Mouse (Mus musculus) testis, adult 2 months (tissue): ENCODE measurements around the gene Rragd. TPM values are rescaled to one million over a fixed set of nuclear protein-coding genes. Genes with fewer than 3 reads are reported as not detected.

Experiments used
- H3K27ac ChIP-seq: fragments of 200-500 bp; 2 replicates; pipeline ENCODE4 v1.5.1; 2012; ENCODE audit warnings: low read depth, low read length; ENCODE audit not compliant: control insufficient read depth, insufficient read depth
- H3K27me3 ChIP-seq: fragments of 200-500 bp; 2 replicates; pipeline ENCODE4 v1.6.1; 2012; ENCODE audit warnings: mild to moderate bottlenecking, low read length, moderate library complexity; ENCODE audit not compliant: control insufficient read depth, insufficient read depth
- H3K36me3 ChIP-seq: fragments of 200-500 bp; 2 replicates; pipeline ENCODE4 v1.6.1; 2012; ENCODE audit warnings: mild to moderate bottlenecking, low read length; ENCODE audit not compliant: control insufficient read depth, insufficient read depth
- H3K4me1 ChIP-seq: fragments of 200-500 bp; 2 replicates; pipeline ENCODE4 v1.6.1; 2012; ENCODE audit warnings: low read length; ENCODE audit not compliant: control insufficient read depth, insufficient read depth
- H3K4me3 ChIP-seq: fragments of 200-500 bp; 2 replicates; pipeline ENCODE4 v1.5.1; 2012; ENCODE audit warnings: low read depth, mild to moderate bottlenecking, low read length, moderate library complexity, mixed read lengths; ENCODE audit not compliant: control insufficient read depth
- CTCF ChIP-seq: fragments of 200-500 bp; IDR thresholded peaks from 2 replicates; pipeline ENCODE4 v1.5.1; 2012; ENCODE audit warnings: low read depth, mild to moderate bottlenecking, inconsistent platforms, low read length, moderate library complexity; ENCODE audit not compliant: control insufficient read depth, insufficient read depth, insufficient replicate concordance
- POLR2A ChIP-seq: fragments of 200-500 bp; IDR thresholded peaks from 2 replicates; pipeline ENCODE4 v1.6.1; 2012; ENCODE audit warnings: low read depth, mild to moderate bottlenecking, inconsistent platforms, low read length, moderate library complexity; ENCODE audit not compliant: control insufficient read depth
- polyA plus RNA-seq: library from polyadenylated mRNA; depleted of rRNA; stranded (reverse); fragments of >200 nt; gene quantifications from 2 replicates; pipeline ENCODE4 v1.2.3, GENCODE M21; 2012; rRNA removed

Gene Rragd
- polyA plus RNA-seq, 1 experiment = 2.6 TPM

DNA sequence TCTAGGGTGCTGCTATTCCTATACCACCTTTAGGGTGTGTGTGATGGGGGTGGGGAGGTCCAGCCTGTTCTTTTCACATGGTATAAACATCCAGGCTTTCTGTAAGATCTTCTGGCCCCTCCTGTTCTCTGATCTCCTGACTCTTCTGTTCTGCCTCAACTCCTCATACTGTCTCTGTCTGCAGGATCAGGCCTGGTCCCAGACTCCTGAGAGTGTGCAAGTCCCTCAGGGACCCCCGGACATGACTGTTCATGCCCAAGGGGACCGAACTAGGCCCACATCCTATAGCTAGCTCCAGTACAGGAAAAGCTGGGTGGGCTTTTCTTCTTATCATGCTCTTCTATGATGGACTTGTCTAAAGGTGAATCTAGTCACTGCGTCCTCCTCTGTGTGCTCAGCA is 84.5 kb downstream of the Rragd start:
- TF ChIP-seq CTCF (no peak), POLR2A (no peak)
- Histone ChIP-seq H3K36me3 (no peaks in the 10 kb centered on the region), H3K4me1 (peaks cover 3% of the 10 kb centered on the region; the same call in 1 of the 2 replicates), H3K27ac (no peak overlapping the region), H3K27me3 (no peaks in the 10 kb centered on the region), H3K4me3 (no peak overlapping the region)

DNA sequence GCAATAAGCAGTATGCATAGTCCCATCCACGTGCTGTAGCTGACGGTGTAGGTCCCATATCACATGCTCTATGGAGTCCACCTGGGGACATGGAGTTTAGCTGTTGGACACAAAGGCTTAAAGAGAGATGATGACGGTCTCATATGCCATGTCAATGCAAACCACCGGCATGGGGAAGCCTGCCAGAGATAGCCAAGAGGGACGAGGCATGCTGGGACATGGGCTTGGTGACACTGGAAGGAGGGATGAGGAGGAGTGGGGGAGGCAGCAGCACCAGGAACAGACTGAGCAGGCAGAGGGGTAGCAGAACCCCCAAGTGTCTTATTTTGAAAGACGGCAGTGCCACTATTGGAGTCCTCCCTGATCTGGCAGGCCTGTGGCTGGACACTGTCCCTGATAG is 85.0 kb downstream of the Rragd start:
- Histone ChIP-seq H3K27me3 (no peaks in the 10 kb centered on the region), H3K4me1 (peaks cover 3% of the 10 kb centered on the region; the same call in 1 of the 2 replicates), H3K27ac (no peak overlapping the region), H3K4me3 (no peak overlapping the region), H3K36me3 (no peaks in the 10 kb centered on the region)
- TF ChIP-seq POLR2A (no peak), CTCF (no peak)

DNA sequence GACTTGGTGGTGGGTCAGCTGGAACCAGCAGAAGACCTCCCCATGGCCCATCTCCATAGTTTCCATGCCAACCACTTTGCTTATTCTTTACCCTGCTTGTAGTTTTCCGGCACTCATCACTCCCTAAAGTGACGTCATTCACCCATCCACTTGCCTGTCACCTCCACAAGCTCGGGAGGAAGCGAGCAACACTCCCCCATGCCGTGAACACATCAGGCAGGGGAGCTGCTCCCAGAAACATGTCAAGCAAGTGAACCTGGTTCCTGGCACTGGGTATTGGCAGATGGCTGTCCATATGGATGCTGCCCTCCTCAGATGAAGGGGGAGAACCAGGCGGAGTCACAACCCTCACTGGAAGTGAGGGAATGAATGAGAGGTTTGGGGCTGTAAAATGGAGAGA is 86.1 kb downstream of the Rragd start:
- Histone ChIP-seq H3K4me3 (no peak overlapping the region), H3K27ac (no peak overlapping the region), H3K4me1 (peaks cover 3% of the 10 kb centered on the region; the same call in 1 of the 2 replicates), H3K27me3 (no peaks in the 10 kb centered on the region), H3K36me3 (no peaks in the 10 kb centered on the region)
- TF ChIP-seq CTCF (no peak), POLR2A (no peak)

DNA sequence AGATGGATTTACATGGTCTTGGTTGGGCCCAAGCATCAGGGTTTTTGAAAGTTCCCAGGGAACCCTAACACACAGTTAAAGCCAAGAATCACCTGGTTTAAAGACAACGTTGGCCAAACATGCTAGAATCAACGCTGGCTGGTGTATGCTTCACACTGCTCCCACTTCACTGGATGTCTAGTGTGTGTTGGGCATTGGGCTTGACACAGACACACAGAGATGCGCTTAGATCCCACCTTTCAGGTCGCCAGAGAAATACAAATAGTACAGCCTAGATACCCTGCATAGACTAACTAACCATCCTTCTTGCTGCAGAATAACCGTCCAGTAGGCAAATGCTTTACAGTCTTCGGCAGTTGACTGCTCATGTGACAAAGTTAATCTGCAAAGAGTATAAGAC is 87.5 kb downstream of the Rragd start:
- Histone ChIP-seq H3K27ac (no peak overlapping the region), H3K4me1 (peaks cover 3% of the 10 kb centered on the region; the same call in 1 of the 2 replicates), H3K36me3 (no peaks in the 10 kb centered on the region), H3K27me3 (no peaks in the 10 kb centered on the region), H3K4me3 (no peak overlapping the region)
- TF ChIP-seq POLR2A (no peak), CTCF (no peak)

DNA sequence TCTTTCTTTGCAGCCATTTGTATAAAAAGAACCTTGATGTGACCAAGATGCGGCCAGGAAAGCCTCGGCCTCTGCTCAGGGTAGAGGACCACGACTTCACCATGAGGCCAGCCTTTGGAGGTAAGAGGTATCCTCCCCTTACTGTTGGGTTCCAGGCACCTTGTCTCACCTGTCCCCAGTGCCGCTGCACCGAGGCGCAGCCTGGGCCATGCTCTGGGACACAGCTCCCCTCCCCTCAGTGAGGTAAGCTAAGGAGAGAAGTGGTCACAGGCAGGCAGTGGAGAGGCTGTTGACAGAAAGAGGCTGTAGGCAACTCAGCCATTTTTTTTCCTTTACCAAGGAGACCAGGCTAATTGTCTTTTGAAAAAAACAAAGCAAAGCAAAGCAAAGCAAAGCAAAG is 88.5 kb downstream of the Rragd start:
- no peak overlapping the region for H3K27ac ChIP-seq
- H3K36me3 ChIP-seq = no peaks in the 10 kb centered on the region
- H3K4me3 ChIP-seq = no peak overlapping the region
- no peaks in the 10 kb centered on the region; the same call in 1 of the 2 replicates for H3K4me1 ChIP-seq
- no peaks in the 10 kb centered on the region for H3K27me3 ChIP-seq
- no peak for TF ChIP-seq CTCF
- TF ChIP-seq POLR2A = no peak

Other genes with a start within 250 kb of the Rragd start
- gene Lyrm2, start 182.8 kb upstream of the Rragd start, polyA plus RNA-seq = 13.2 and 13.5 TPM in 2 replicates
- gene Ankrd6, start 32.2 kb upstream of the Rragd start, polyA plus RNA-seq = 0.51 and 0.54 TPM in 2 replicates
- 197 and 259 TPM in 2 replicates for gene Ube2j1, start 48.4 kb downstream of the Rragd start, polyA plus RNA-seq
- 0.49 and 0.96 TPM in 2 replicates for gene Gabrr2, start 80.0 kb downstream of the Rragd start, polyA plus RNA-seq
- 0.05 TPM in 1 of 2 replicates, not detected in the other for gene Gabrr1, start 149.5 kb downstream of the Rragd start, polyA plus RNA-seq
- 1.2 and 1.4 TPM in 2 replicates for gene Pm20d2, start 206.7 kb downstream of the Rragd start, polyA plus RNA-seq
- 1.6 and 2.5 TPM in 2 replicates for gene Srsf12, start 226.0 kb downstream of the Rragd start, polyA plus RNA-seq